Mouse (Mus musculus) stomach, postnatal 0 days (tissue): ENCODE results near the gene Tomm22. TPM values are rescaled to one million over a fixed set of nuclear protein-coding genes. Genes with fewer than 3 reads are reported as not detected.
"Not testable (repeated sequence)": the region's sequence is repeated elsewhere in the genome, so short reads cannot be mapped to it uniquely, and the experiment has no call there.

Source experiments
- ATAC-seq: fragments of 200-750 bp; cut with Nextera tagmentation; 2 replicates; pipeline ENCODE4 v1.8.0; 2017; ENCODE audit not compliant: low FRiP score, low TSS enrichment
- DNase-seq: peaks from one replicate; pipeline ENCODE4 v3.0.0-alpha.2; 2016; ENCODE audit warnings: low spot score
- H3K27ac ChIP-seq: fragments of 300-500 bp; sonication (generic); replicated peaks from 2 replicates; pipeline ENCODE4 v1.5.1; 2014; ENCODE audit warnings: mild to moderate bottlenecking, control low read depth
- H3K27me3 ChIP-seq: fragments of 300-500 bp; sonication (generic); 2 replicates; pipeline ENCODE4 v1.6.1; 2014; ENCODE audit warnings: low read length; ENCODE audit not compliant: control insufficient read depth, insufficient read depth
- H3K36me3 ChIP-seq: fragments of 300-500 bp; sonication (generic); 2 replicates; pipeline ENCODE4 v1.6.1; 2014; ENCODE audit warnings: low read length, mixed read lengths; ENCODE audit not compliant: control insufficient read depth, insufficient read depth
- H3K4me1 ChIP-seq: fragments of 300-500 bp; sonication (generic); replicated peaks from 2 replicates; pipeline ENCODE4 v1.6.1; 2014; ENCODE audit warnings: antibody characterized with exemption; ENCODE audit not compliant: control insufficient read depth, insufficient read depth
- H3K4me2 ChIP-seq: fragments of 300-500 bp; sonication (generic); replicated peaks from 2 replicates; pipeline ENCODE4 v1.6.1; 2014; ENCODE audit warnings: low read depth, mild to moderate bottlenecking, control low read depth, moderate library complexity
- H3K4me3 ChIP-seq: fragments of 300-500 bp; sonication (generic); 2 replicates; pipeline ENCODE4 v1.5.1; 2014; ENCODE audit warnings: low read depth, low read length, control low read depth
- H3K9ac ChIP-seq: fragments of 300-500 bp; sonication (generic); 2 replicates; pipeline ENCODE4 v1.6.1; 2014; ENCODE audit warnings: mild to moderate bottlenecking, low read length, control low read depth, mixed read lengths
- H3K9me3 ChIP-seq: fragments of 300-500 bp; sonication (generic); 2 replicates; pipeline ENCODE4 v1.6.1; 2016; ENCODE audit warnings: low read length; ENCODE audit not compliant: control insufficient read depth
- CTCF ChIP-seq: IDR thresholded peaks from 2 replicates; pipeline ENCODE4 v1.5.1; 2016; ENCODE audit warnings: antibody characterized with exemption, low read depth, mild to moderate bottlenecking, moderate library complexity
- EP300 ChIP-seq: optimal IDR thresholded peaks from 2 replicates; pipeline ENCODE3; 2016; ENCODE audit warnings: antibody characterized with exemption
- WGBS: fragments of 180-500 bp; shearing (Covaris S2); extraction: QIAGEN DNeasy Blood & Tissue Kit; methylation state at CpG from one replicate; pipeline ENCODE4 v1.1.7; 2014; 5-methylcytosine and 5-hydroxymethylcytosine counted together
- polyA plus RNA-seq: library from polyadenylated mRNA; unstranded; fragments of >200 nt; fragmentation: Nextera tagmentation; extraction: Ambion mirVana; gene quantifications from 2 replicates; pipeline ENCODE4 v1.2.1, GENCODE M21; 2015

The Tomm22 gene
- polyA plus RNA-seq, 1 experiment from 2014 or later: 186 TPM

DNA sequence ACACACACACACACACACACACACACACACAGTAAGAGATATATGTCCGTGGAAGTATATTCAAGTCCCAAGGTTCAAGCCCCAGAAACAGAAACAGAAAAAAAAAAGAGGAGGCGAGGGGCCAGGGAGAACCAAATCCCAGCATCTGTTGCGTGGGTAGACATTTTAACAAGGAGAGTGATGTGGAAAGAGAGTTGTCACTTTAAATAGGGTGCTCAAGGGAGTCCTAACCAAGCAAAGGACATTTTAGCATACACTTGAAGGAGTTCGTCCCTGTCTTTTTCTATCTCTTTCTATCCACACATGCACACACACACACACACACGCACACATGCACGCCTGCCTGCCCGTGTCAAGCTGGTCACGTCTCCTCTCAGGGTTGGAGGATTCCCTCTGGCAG lies 6.0 kb upstream of the Tomm22 start:
- Histone ChIP-seq H3K27ac (no peak overlapping the region), H3K4me3 (no peak overlapping the region), H3K4me1 (0 out of 2 replicates have a peak, but pooled peaks cover 2% of the 10 kb centered on the region), H3K27me3 (no peaks in the 10 kb centered on the region), H3K36me3 (peaks cover 7% of the 10 kb centered on the region; the same call in 1 of the 2 replicates), H3K9ac (no peak overlapping the region), H3K9me3 (no peaks in the 10 kb centered on the region), H3K4me2 (no peak overlapping the region)
- 93% methylated on average over 8 of the region's 8 CpGs for WGBS
- DNase-seq (no peak), ATAC-seq (no peak)
- TF ChIP-seq CTCF (no peak), EP300 (no peak)

DNA sequence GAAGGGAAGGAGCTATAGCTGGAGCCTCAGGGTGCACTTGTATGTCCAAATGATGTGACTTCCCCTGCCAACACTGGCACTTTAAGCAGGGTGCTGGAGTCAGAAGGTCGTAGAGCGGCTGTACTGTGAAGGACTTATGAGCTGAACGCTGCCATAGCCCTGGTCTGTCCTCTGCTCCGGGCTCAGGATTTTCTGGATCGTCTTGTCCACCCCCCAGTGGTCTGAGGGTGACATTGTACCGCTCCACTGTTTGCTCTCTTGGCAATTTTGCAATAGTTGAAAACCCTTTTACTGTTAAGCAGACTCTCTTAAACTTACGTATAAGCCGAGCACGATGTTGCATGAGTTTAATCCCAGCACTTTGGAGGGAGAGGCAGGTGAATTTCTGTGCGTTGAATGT lies 1.5 kb upstream of the Tomm22 start:
- no peaks in the 10 kb centered on the region for H3K27me3 ChIP-seq
- H3K9ac ChIP-seq: no peak overlapping the region
- peak; percentile 27 for DNase-seq
- H3K4me1 ChIP-seq: no peaks in the 10 kb centered on the region
- H3K4me2 ChIP-seq: no peak overlapping the region
- H3K4me3 ChIP-seq: no peak overlapping the region
- H3K36me3 ChIP-seq: peaks cover 14% of the 10 kb centered on the region
- no peak overlapping the region for H3K27ac ChIP-seq
- 58% methylated on average over 10 of the region's 10 CpGs for WGBS
- TF ChIP-seq CTCF (peak; percentile 50), EP300 (no peak)
- H3K9me3 ChIP-seq: no peaks in the 10 kb centered on the region
- no peak for ATAC-seq

DNA sequence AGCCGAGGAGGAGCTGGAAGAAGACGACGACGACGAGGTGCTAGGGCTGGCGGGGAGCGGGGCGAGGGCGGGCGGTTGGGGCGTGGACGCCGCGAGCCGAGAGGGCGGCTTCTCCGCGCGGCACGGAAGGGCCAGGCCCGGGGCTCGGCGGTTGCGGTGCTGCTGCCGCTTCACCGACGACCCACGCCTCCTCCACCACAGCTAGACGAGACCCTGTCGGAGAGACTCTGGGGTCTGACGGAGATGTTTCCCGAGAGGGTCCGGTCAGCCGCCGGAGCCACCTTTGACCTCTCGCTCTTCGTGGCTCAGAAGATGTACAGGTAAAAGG lies 275 bp downstream of the Tomm22 start:
- no peaks in the 10 kb centered on the region for H3K4me1 ChIP-seq
- H3K4me3 ChIP-seq: peak overlapping the region; percentile 81
- H3K36me3 ChIP-seq: peaks cover 26% of the 10 kb centered on the region
- peak overlapping the region; percentile 88 for H3K9ac ChIP-seq
- no peaks in the 10 kb centered on the region for H3K27me3 ChIP-seq
- DNase-seq (no peak), ATAC-seq (peak; percentile 43)
- 0% methylated on average over 36 of the region's 37 CpGs for WGBS
- no peak for TF ChIP-seq EP300
- no peak for TF ChIP-seq CTCF
- peak overlapping the region; percentile 88 for H3K4me2 ChIP-seq
- no peaks in the 10 kb centered on the region for H3K9me3 ChIP-seq
- H3K27ac ChIP-seq: 0 out of 2 replicates have a peak overlapping the region, but pooled peaks have one; percentile 53

- WGBS: 71% methylated on average over 11 of the region's 11 CpGs
Observed at GRCm38 (mm10) chr15:79671828-79672348, 1.2 kb downstream of the Tomm22 start.

GRCm38 (mm10) chr15:79677936-79678335 lies 7.3 kb downstream of the Tomm22 start:
- Histone ChIP-seq H3K9ac (no peak overlapping the region), H3K9me3 (no peaks in the 10 kb centered on the region), H3K4me3 (no peak overlapping the region), H3K27me3 (no peaks in the 10 kb centered on the region), H3K27ac (no peak overlapping the region), H3K4me1 (no peaks in the 10 kb centered on the region), H3K4me2 (no peak overlapping the region), H3K36me3 (peaks cover 22% of the 10 kb centered on the region)
- WGBS: 67% methylated on average over 2 of the region's 2 CpGs
- ATAC-seq (no peak), DNase-seq (no peak)
- no peak for TF ChIP-seq EP300
- TF ChIP-seq CTCF: no peak

More at GRCm38 (mm10) chr15:79671828-79672348, 1.2 kb downstream of the Tomm22 start:
- Histone ChIP-seq H3K4me3 (peak overlapping the region; percentile 81; the same call in 1 of the 2 replicates), H3K36me3 (peaks cover 22% of the 10 kb centered on the region), H3K4me2 (peak overlapping the region; percentile 88)
- ATAC-seq, H3K27ac ChIP-seq, H3K27me3 ChIP-seq, H3K9me3 ChIP-seq, H3K9ac ChIP-seq, DNase-seq, H3K4me1 ChIP-seq: not testable (repeated sequence)

DNA sequence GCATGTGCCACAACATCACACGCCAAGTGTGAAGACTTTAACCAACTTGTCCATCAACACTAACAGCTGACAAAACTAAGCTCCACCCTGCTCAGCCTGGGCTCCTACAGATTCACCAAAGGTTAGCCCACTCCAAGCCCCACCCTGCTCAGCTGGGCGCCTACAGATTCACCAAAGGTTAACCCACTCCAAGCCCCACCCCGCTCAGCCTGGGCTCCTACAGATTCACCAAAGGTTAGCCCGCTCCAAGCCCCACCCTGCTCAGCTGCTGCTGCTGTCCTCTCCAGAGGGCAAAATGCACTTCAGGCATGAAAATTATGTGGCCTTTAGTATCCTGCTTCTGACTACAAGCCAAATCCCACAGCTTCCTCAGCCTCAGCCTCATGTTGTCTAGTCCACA lies 11.3 kb downstream of the Tomm22 start:
- no peak overlapping the region for H3K4me2 ChIP-seq
- no peaks in the 10 kb centered on the region for H3K9me3 ChIP-seq
- no peak overlapping the region for H3K9ac ChIP-seq
- no peaks in the 10 kb centered on the region for H3K36me3 ChIP-seq
- no peak overlapping the region for H3K27ac ChIP-seq
- H3K4me3 ChIP-seq: no peak overlapping the region
- H3K27me3 ChIP-seq: no peaks in the 10 kb centered on the region
- TF ChIP-seq CTCF: no peak
- no peak for TF ChIP-seq EP300
- peaks cover 22% of the 10 kb centered on the region for H3K4me1 ChIP-seq
- WGBS: 83% methylated on average over 4 of the region's 4 CpGs
- no peak for ATAC-seq
- no peak for DNase-seq
